Mouse (Mus musculus) heart, postnatal 0 days (tissue): ENCODE measurements around the gene Map3k3.

Experiments used
- CTCF ChIP-seq: IDR thresholded peaks from 2 replicates; pipeline ENCODE4 v1.5.1; 2016; ENCODE audit warnings: antibody characterized with exemption, control low read depth, low read depth
- EP300 ChIP-seq: IDR thresholded peaks from 2 replicates; pipeline ENCODE4 v1.6.1; 2016; ENCODE audit warnings: antibody characterized with exemption, low read depth

DNA sequence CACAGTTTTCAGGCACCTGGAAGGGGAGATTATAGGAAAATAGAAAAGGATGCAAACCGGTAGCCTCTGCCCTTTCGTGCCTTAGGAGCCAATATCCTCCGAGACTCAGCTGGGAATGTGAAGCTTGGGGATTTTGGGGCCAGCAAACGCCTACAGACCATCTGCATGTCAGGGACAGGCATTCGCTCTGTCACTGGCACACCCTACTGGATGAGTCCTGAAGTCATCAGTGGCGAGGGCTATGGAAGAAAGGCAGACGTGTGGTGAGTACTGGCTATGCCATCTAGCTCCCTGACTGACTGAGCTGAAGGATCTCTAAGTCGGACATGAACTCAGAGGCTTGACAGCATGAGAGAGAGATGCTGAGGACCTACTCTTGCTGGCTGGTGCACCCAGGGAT lies 67.7 kb downstream of the Map3k3 start:
- no peak for TF ChIP-seq CTCF
- no peak for TF ChIP-seq EP300
